Mouse (Mus musculus) CH12.LX (cell line): ENCODE data around the gene Slc16a2. TPM values are rescaled to one million over a fixed set of nuclear protein-coding genes. Genes with fewer than 3 reads are reported as not detected.

Experiments
- DNase-seq: peaks from one replicate; pipeline ENCODE4 v3.0.0-alpha.2; 2013; ENCODE audit errors: extremely low read depth
- H3K27ac ChIP-seq: 2 replicates; pipeline ENCODE4 v1.5.1; 2012; ENCODE audit warnings: low read depth, mild to moderate bottlenecking, control low read depth, moderate library complexity; ENCODE audit not compliant: insufficient read depth
- H3K27me3 ChIP-seq: replicated peaks from 2 replicates; pipeline ENCODE3; 2012; ENCODE audit warnings: inconsistent platforms
- H3K36me3 ChIP-seq, 2 experiments: replicated peaks in 1 of 2; 2 replicates each; pipeline versions ENCODE3 to v1.6.1; 2012; ENCODE audit warnings: inconsistent platforms in 1 of 2, low read length in 1 of 2, mild to moderate bottlenecking in 1 of 2, mixed read lengths in 1 of 2, moderate library complexity in 1 of 2; ENCODE audit not compliant: control insufficient read depth in 1 of 2, insufficient read depth in 1 of 2
- H3K4me1 ChIP-seq, 2 experiments: 2 replicates each; pipeline ENCODE4 v1.6.1; 2012; ENCODE audit warnings: inconsistent platforms in 1 of 2, moderate library complexity in 1 of 2; ENCODE audit not compliant: insufficient read depth in 2 of 2, control insufficient read depth in 1 of 2
- H3K4me2 ChIP-seq: 2 replicates; pipeline ENCODE4 v1.6.1; 2012; ENCODE audit warnings: low read depth, mild to moderate bottlenecking, control low read depth; ENCODE audit not compliant: poor library complexity, insufficient read depth, severe bottlenecking
- H3K4me3 ChIP-seq, 3 experiments: fragments of 150-350 bp in 1 of 3; sonication (generic) in 1 of 3; replicated peaks in 1 of 3; 2 replicates each; pipeline versions ENCODE3 to v1.5.1; 2011 to 2012; ENCODE audit warnings: low read depth in 2 of 3, low read length in 2 of 3, mild to moderate bottlenecking in 2 of 3, moderate library complexity in 2 of 3, control low read depth in 1 of 3, improper control_type of control experiment in 1 of 3, inconsistent platforms in 1 of 3, mixed read lengths in 1 of 3; ENCODE audit not compliant: poor library complexity in 1 of 3
- H3K79me2 ChIP-seq: replicated peaks from 2 replicates; pipeline ENCODE4 v1.6.1; 2012; ENCODE audit warnings: mild to moderate bottlenecking, moderate library complexity; ENCODE audit not compliant: control insufficient read depth, poor library complexity, insufficient read depth, severe bottlenecking; ENCODE audit errors: extremely low read depth
- H3K9ac ChIP-seq: 2 replicates; pipeline ENCODE4 v1.6.1; 2012; ENCODE audit warnings: low read depth, mild to moderate bottlenecking, control low read depth, moderate library complexity; ENCODE audit not compliant: insufficient read depth
- H3K9me3 ChIP-seq: replicated peaks from 2 replicates; pipeline ENCODE3; 2012; ENCODE audit warnings: low read length, inconsistent platforms, mixed read lengths
- CHD1 ChIP-seq: IDR thresholded peaks from 2 replicates; pipeline ENCODE4 v1.6.1; 2012; ENCODE audit warnings: low read depth, low read length, improper control_type of control experiment, inconsistent platforms
- CHD2 ChIP-seq: IDR thresholded peaks from 2 replicates; pipeline ENCODE4 v1.6.1; 2011; ENCODE audit warnings: low read length, improper control_type of control experiment
- CTCF ChIP-seq, 2 experiments: IDR thresholded peaks in 1 of 2; conservative IDR thresholded peaks in 1 of 2; 2 replicates each; pipeline ENCODE4 v1.5.1; 2011 to 2012; ENCODE audit warnings: low read depth in 2 of 2, low read length in 2 of 2, improper control_type of control experiment in 1 of 2, inconsistent platforms in 1 of 2, mild to moderate bottlenecking in 1 of 2, moderate library complexity in 1 of 2
- ELF1 ChIP-seq: IDR thresholded peaks from 2 replicates; pipeline ENCODE4 v1.6.1; 2014; ENCODE audit warnings: low read depth, mild to moderate bottlenecking, inconsistent platforms, low read length, improper control_type of control experiment
- HCFC1 ChIP-seq: IDR thresholded peaks from 2 replicates; pipeline ENCODE4 v1.6.1; 2012; ENCODE audit warnings: low read depth, mild to moderate bottlenecking, inconsistent platforms, low read length, improper control_type of control experiment
- JUN ChIP-seq: IDR thresholded peaks from 2 replicates; pipeline ENCODE4 v1.6.1; 2011; ENCODE audit warnings: low read depth, mild to moderate bottlenecking, low read length, improper control_type of control experiment, moderate library complexity; ENCODE audit not compliant: insufficient read depth
- JUND ChIP-seq: conservative IDR thresholded peaks from 2 replicates; pipeline ENCODE4 v1.6.1; 2011; ENCODE audit warnings: low read depth, low read length, improper control_type of control experiment
- KAT2A ChIP-seq: IDR thresholded peaks from 2 replicates; pipeline ENCODE4 v1.6.1; 2012; ENCODE audit warnings: low read length, improper control_type of control experiment, inconsistent platforms; ENCODE audit not compliant: insufficient replicate concordance
- MAFK ChIP-seq: IDR thresholded peaks from 2 replicates; pipeline ENCODE4 v1.6.1; 2011; ENCODE audit warnings: low read length, improper control_type of control experiment; ENCODE audit not compliant: insufficient replicate concordance
- MAX ChIP-seq: IDR thresholded peaks from 2 replicates; pipeline ENCODE4 v1.6.1; 2011; ENCODE audit warnings: low read length, improper control_type of control experiment
- MAZ ChIP-seq: IDR thresholded peaks from 2 replicates; pipeline ENCODE4 v1.6.1; 2012; ENCODE audit warnings: low read depth, mild to moderate bottlenecking, inconsistent platforms, low read length, improper control_type of control experiment, moderate library complexity
- MXI1 ChIP-seq: IDR thresholded peaks from 2 replicates; pipeline ENCODE4 v1.6.1; 2011; ENCODE audit warnings: mild to moderate bottlenecking, low read depth, low read length, improper control_type of control experiment
- MYC ChIP-seq: IDR thresholded peaks from 2 replicates; pipeline ENCODE4 v1.6.1; 2011; ENCODE audit warnings: low read depth, mild to moderate bottlenecking, improper control_type of control experiment, low read length
- NELFE ChIP-seq: IDR thresholded peaks from 2 replicates; pipeline ENCODE4 v1.6.1; 2011; ENCODE audit warnings: low read depth, low read length, improper control_type of control experiment
- POLR2A ChIP-seq: IDR thresholded peaks from 2 replicates; pipeline ENCODE4 v1.6.1; 2011; ENCODE audit warnings: low read depth, mild to moderate bottlenecking, improper control_type of control experiment, low read length
- RAD21 ChIP-seq: IDR thresholded peaks from 2 replicates; pipeline ENCODE4 v1.6.1; 2011; ENCODE audit warnings: low read depth, mild to moderate bottlenecking, low read length, improper control_type of control experiment, moderate library complexity
- SIN3A ChIP-seq: IDR thresholded peaks from 2 replicates; pipeline ENCODE4 v1.6.1; 2012; ENCODE audit warnings: low read length, improper control_type of control experiment, inconsistent platforms
- SMC3 ChIP-seq: IDR thresholded peaks from 2 replicates; pipeline ENCODE4 v1.6.1; 2011; ENCODE audit warnings: low read depth, low read length, improper control_type of control experiment
- TCF12 ChIP-seq: IDR thresholded peaks from 2 replicates; pipeline ENCODE4 v1.6.1; 2014; ENCODE audit warnings: low read depth, mild to moderate bottlenecking, inconsistent platforms, low read length, improper control_type of control experiment
- USF2 ChIP-seq: conservative IDR thresholded peaks from 2 replicates; pipeline ENCODE4 v1.6.1; 2011; ENCODE audit warnings: low read depth, low read length, improper control_type of control experiment
- ZC3H11A ChIP-seq: IDR thresholded peaks from 2 replicates; pipeline ENCODE4 v1.6.1; 2012; ENCODE audit warnings: low read depth, mild to moderate bottlenecking, inconsistent platforms, low read length, improper control_type of control experiment
- dilution Hi-C: fragments of 300-500 bp; cut with MboI; formaldehyde crosslinking; loops from 2 replicates; pipeline ENCODE4 v1.14.3; 2020; ENCODE audit warnings: low sequenced_read_pairs; ENCODE audit not compliant: extremely low pct_unique_long_range_greater_than_20kb, extremely low pct_ligation_motif_present
- in situ Hi-C: fragments of 300-500 bp; cut with MboI; formaldehyde crosslinking; loops from 3 replicates; pipeline ENCODE4 v1.14.3; 2019; ENCODE audit warnings: low sequenced_read_pairs, low pct_ligation_motif_present, low pct_unique_long_range_greater_than_20kb, mixed read lengths
- polyA plus RNA-seq: library from polyadenylated mRNA; unstranded; fragments of >175 nt; gene quantifications from 2 replicates; pipeline ENCODE4 v1.2.1, GENCODE M21; 2012; ENCODE audit warnings: low read depth; ENCODE audit not compliant: insufficient read length
- total RNA-seq, 2 experiments: library from RNA; depleted of rRNA; stranded (reverse); fragments of 300-350 nt in 1 of 2; fragments of >200 nt in 1 of 2; gene quantifications; 2 replicates each; pipeline ENCODE4 v1.2.3; 2012 to 2014

Slc16a2 gene
- total and polyA plus RNA-seq, 3 experiments: 0.32 to 2.2 (median 0.42) TPM

- no peaks in the 10 kb centered on the region for H3K79me2 ChIP-seq
- DNase-seq: no peak
- H3K9ac ChIP-seq: no peak overlapping the region
- no peak overlapping the region for H3K27ac ChIP-seq
- H3K36me3 ChIP-seq: no peaks in the 10 kb centered on the region
- no peaks in the 10 kb centered on the region for H3K4me1 ChIP-seq
- in situ Hi-C loops (loop anchor here (25.0 kb wide), 1 partner anchor 224 kb away; no protein-coding TSS in a partner anchor), dilution Hi-C loops (no loop called here)
- TF ChIP-seq JUN: no peak
- no peak for TF ChIP-seq CHD1
- TF ChIP-seq SIN3A: no peak
- TF ChIP-seq MAZ: no peak
- TF ChIP-seq CTCF (conservative IDR thresholded peaks at IDR 0.05 in 1 of 2, IDR thresholded peaks at IDR 0.05 in 1 of 2; ENCODE audit: low read depth in 2 of 2, low read length in 2 of 2): no peak
- no peak for TF ChIP-seq CHD2
- TF ChIP-seq MAX: no peak
- TF ChIP-seq USF2: no peak
- TF ChIP-seq POLR2A: no peak
- no peak for TF ChIP-seq KAT2A
- TF ChIP-seq MYC: no peak
- no peak for TF ChIP-seq NELFE
- no peak for TF ChIP-seq TCF12
- no peak overlapping the region for H3K4me2 ChIP-seq
- H3K4me3 ChIP-seq: no peak overlapping the region
- H3K27me3 ChIP-seq: no peaks in the 10 kb centered on the region
- H3K9me3 ChIP-seq: peaks cover 4% of the 10 kb centered on the region
These were observed 133.2 kb downstream of the Slc16a2 start for GRCm38 (mm10) chrX:103688551-103688950.

- Histone ChIP-seq H3K79me2 (no peaks in the 10 kb centered on the region), H3K4me3 (no peak overlapping the region), H3K27me3 (no peaks in the 10 kb centered on the region), H3K36me3 (no peaks in the 10 kb centered on the region), H3K9me3 (no peaks in the 10 kb centered on the region), H3K27ac (no peak overlapping the region), H3K4me2 (no peak overlapping the region), H3K4me1 (peaks cover 0 to 13% of the 10 kb centered on the region in 2 experiments; a peak in 2 of 4 replicates), H3K9ac (no peak overlapping the region)
- dilution Hi-C loops (no loop called here), in situ Hi-C loops (loop anchor here (10.0 to 25.0 kb wide), 2 partner anchors 200 to 238 kb away; no protein-coding TSS in a partner anchor)
- peak; percentile 51 for DNase-seq
- peak; percentile 43; the same call in 1 of the 2 replicates for TF ChIP-seq ELF1
- peak; percentile 84 for TF ChIP-seq RAD21
- peak in 1 of 2 experiments; percentile 79; a peak in 2 of 4 replicates for TF ChIP-seq CTCF (conservative IDR thresholded peaks at IDR 0.05 in 1 of 2, IDR thresholded peaks at IDR 0.05 in 1 of 2; ENCODE audit: low read depth in 2 of 2, low read length in 2 of 2)
- no peak for TF ChIP-seq POLR2A
- TF ChIP-seq HCFC1: no peak
- peak; percentile 72; the same call in 1 of the 2 replicates for TF ChIP-seq MAFK
- no peak for TF ChIP-seq MXI1
- TF ChIP-seq ZC3H11A: peak; percentile 1; the same call in 1 of the 2 replicates
- peak; percentile 33; the same call in 1 of the 2 replicates for TF ChIP-seq JUND
- TF ChIP-seq SMC3: peak; percentile 77
These were observed 147.1 kb downstream of the Slc16a2 start for GRCm38 (mm10) chrX:103674674-103675073.
